Mouse (Mus musculus) frontal cortex, postnatal 14 days (tissue): Measurements from ENCODE around the gene Fktn.
"Not testable (repeated sequence)": the region's sequence is repeated elsewhere in the genome, so short reads cannot be mapped to it uniquely, and the experiment has no call there.

Experiments
- DNase-seq, 2 experiments: peaks; one replicate each; pipeline ENCODE4 v3.0.0; 2022; ENCODE audit warnings: low spot score in 2 of 2

Fktn gene

DNA sequence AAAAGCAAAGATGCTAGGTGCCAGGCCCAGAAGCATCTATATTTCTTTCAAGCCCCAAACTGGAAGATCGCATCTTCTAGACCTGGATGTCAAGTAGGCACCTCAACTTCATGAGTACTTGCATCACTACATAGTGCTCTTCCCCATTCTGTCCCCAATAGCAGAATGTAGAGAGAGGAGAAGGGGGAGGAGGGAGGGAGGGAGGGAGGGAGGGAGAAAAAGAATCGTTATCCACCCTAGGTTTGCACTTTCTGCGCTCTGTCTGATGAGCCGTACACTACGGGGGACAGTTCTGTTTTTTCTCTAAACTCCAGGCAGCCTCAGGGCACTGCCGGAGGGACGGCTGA is at the start of gene Fktn:
TSS of gene Fktn (plus strand) at position 295 of the 347 bp plus-strand sequence.
- no peak for DNase-seq

DNA sequence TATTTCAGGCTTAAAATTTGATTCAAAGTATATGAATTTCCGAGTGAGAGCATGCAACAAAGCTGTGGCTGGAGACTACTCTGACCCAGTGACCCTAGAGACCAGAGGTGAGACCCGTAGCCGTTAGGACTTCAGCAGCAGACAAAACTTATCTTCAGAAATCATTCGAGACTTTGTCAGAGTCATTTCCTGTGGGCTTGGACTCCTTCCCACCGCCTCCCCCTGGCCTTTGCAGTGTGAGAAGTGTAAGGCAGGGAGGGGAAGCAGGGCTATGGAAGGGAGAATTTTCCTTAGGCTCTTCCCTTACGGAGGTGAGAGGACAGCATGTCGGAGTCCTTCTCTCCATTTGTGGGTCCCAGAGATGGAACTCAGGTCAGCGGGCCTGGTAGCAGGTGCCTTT is 31.7 kb upstream of the Fktn start:
- DNase-seq = no peak

DNA sequence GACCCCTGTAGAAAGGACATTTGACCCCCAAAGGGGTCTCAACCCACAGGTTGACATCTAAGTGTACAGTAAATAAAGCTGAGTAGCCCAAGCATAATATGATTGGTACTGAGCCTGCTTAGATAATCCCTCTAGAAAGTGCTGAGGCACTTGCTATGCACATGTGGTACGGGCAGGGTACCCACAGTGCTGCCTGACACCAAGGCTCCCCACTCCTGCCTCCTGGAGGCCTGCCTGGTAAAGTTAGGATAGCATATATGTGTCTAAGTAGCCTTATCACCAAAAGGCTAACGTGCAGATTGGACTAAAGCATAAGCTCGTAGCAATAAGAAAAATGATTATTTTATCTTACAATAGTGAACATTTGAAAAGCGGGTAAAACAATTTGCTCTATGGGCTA is 24.8 kb upstream of the Fktn start:
- no peak for DNase-seq

- DNase-seq = no peak
These were observed 22.4 kb upstream of the Fktn start for GRCm38 (mm10) chr4:53691418-53691817.

DNA sequence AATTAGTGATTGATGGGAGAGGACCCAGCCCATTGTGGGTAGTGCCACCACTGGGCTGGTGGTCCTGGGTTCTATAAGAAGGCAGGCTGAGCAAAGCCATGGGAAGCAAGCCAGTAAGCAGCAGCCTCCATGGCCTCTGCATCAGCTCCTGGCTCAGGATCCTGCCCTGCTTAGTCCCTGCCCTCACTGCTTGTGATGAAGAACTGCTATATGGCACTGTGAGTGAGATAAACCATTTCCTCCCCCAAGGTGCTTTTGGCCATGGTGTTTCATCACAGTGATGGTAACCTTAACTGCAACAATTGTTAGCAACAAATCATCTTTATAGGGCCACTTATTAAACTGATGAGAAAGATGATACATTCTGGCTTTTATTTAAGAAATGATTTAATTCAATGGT is 4.6 kb upstream of the Fktn start:
- DNase-seq = not testable (repeated sequence)

GRCm38 (mm10) chr4:53710021-53710420 is 3.8 kb upstream of the Fktn start:
- no peak for DNase-seq

DNA sequence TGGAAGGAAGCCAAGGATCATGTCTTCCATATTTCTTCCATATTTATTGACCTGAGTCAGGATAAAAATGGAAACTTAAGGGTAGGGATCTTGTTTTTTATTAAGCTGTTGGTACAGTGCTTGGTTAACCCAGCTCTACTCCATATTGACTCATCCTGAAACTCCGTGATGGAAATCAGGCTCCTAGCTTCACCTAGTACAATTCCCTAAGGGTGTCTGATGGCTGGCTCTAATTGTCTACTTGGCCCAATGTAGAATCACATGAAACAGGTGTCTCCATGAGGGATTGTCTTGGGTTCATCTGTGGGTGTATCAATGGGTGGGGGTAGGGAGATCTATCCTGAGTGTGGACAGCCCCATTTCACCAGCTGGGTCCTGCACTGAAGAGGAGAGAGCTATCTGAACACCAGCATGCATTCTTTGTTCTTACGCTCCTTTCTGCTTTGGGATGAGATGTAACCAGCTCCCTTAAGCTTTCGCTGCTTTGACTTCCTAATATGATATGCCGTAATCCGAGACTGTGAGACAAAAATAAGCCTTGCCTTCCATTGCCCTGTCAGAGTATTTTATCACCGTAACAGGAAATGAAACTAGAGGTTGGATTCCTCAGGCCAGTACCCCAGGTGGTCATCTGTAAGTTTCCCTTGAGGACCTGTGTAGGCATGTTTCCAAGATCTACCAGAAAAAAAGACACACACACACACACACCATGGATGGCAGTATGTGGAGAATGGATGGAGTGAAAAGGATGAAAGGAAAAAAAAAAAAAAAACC is 3.1 kb upstream of the Fktn start:
- no peak for DNase-seq

GRCm38 (mm10) chr4:53714051-53714814 is 435 bp downstream of the Fktn start:
- peak; percentile 80 to 87 for DNase-seq

DNA sequence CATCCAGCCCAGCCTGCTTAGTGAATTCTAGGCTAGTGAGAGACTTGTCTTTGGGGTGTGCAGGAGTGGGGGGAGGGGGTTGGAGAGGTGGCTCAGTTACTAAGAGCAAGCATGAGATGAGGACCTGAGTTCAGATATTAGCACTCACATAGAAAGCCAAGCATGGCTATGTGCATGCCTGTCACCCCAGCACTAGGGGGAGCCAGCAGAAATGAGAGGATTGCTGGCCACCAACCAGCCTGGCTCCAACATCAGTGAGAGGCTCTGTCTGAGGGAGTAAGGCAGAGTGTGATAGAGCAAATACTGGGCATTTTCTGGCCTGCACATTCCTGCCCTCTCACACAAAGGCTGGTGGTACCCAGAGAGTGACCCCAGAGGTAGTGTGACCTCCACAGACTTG is 2.2 kb downstream of the Fktn start:
- no peak for DNase-seq

- no peak for DNase-seq
These were observed 3.7 kb downstream of the Fktn start for GRCm38 (mm10) chr4:53717546-53717945.

GRCm38 (mm10) chr4:53718261-53718660 is 4.5 kb downstream of the Fktn start:
- no peak for DNase-seq

DNA sequence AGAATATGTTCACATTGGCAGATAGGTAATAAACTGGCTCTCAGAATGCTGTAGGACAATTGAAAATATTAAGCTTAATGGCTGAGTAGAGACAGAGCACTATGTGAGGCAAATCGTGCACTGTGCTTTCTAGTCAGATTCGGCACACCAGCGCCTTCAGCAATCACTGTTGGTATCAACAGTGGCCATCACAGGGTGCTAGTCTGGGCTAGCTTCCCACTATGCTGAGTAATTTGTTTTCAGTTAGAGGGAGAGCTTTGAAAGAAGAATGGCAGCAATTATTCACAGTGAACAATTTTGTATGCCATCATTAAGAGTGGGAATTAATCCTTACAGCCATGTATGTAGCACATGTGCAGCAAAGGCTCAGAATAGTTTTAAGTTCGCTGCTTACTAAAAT is 8.7 kb downstream of the Fktn start:
- DNase-seq = no peak

- DNase-seq = not testable (repeated sequence)
These were observed 12.3 kb downstream of the Fktn start for GRCm38 (mm10) chr4:53726100-53726499.

DNA sequence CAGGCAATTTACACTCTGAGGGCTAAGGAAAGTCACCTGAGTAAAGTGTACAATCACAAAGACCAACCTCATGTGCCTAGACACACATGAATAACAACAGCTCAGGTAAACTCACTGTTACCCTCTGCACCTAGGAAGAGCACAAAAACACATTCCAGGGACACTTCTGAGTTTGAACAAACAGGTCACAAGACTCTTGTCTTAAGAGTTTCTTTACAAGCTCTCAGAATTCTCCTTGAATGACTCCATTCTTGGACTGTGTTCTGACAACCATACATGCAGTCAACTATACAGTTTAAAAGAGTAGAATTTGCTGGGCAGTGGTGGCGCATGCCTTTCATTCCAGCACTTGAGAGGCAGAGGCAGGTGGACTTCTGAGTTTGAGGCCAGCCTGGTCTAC is 14.3 kb downstream of the Fktn start:
- DNase-seq = no peak

GRCm38 (mm10) chr4:53738956-53739616 is 25.3 kb downstream of the Fktn start:
- peak in 1 of 2 experiments; percentile 46 for DNase-seq

DNA sequence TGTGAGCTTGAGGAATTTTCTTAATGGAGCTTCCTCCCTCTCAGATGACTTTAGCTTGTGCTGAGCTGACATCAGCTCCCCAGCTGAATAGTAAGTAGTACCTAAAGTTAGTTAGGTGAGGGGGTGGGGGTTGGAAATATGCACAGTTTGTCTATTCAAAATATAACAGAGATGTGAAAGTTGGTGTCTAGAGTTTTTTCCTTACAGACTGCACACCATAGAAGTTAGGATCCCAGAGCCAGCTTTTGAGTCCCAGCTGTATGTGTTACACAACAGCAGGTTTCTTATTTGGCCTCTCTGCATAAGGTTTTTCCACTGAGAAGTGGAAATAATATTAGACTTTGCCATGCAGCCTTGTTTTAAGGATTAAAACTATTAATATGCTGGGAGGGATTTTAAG is 36.0 kb downstream of the Fktn start:
- DNase-seq = no peak

DNA sequence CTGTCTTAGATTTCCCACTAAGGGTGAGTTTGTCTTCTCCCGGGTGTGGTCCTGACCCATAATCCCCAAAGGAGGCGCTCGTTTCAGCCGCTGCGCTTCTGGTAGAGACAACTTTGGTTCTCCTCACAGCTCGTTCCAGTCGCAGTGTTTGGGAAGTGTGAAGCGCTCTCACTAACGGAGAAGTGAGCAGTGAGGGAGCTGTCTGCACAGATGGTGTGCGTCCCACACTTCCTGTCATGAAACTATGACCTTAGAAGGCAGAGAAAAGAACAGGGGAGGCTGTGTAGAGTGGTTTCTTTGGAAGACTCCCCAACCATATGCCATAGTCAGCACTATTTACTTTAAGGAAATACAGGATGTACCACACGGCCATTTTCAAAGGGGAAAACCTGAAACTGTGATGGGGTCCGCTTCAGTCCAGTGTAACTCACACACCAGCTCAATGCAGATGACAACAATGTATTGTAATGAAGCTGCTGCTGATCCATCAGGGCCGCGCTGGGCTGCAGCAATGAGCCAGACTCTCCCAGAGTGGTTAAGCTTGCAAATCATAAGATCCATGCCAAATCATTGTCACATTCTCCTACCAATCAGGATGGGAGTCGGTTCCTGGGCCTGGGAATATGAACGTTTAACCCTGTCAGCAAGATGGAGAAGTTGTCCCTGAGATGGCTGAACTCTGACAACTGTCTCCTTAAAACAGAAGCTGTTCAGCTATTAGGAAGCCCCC is 36.8 kb downstream of the Fktn start:
- peak in 1 of 2 experiments; percentile 27 for DNase-seq

DNA sequence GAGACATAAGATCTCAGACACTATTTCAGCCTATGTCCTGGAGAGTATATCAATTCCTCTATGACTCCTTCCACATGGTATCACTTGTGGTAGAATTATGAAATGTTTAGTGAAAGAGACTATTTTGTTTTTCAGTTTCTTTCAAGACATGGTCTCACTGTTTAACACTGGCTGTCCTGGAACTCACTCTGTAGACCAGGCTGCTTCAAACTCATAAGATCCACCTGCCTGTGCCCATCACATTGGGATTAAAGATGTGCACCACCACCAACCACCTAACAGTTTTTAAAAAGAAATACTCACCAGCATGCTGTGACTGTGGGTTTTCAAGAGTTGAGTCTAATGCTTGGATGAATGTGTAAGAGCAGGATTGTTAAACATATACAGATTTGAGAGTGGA is 43.2 kb downstream of the Fktn start:
- DNase-seq = no peak

DNA sequence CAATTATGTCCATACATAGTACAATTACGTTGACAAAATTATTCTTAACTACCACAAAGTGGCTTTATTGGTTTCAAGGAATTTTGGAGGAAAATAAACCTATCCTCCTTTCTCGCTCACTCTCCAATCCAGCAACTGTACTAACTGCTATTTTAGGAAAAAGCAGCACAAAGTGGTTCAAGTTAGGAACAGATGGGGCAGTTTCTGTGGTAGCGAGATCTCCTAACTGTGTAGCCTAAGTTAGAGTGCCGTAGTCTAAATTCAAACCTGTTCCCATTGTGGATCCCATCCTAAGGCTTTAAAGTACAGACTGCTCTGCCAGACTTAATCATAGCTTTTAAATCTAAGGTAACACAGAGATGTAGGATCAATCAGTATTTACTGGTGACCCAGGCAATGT is 45.0 kb downstream of the Fktn start:
- DNase-seq = no peak

DNA sequence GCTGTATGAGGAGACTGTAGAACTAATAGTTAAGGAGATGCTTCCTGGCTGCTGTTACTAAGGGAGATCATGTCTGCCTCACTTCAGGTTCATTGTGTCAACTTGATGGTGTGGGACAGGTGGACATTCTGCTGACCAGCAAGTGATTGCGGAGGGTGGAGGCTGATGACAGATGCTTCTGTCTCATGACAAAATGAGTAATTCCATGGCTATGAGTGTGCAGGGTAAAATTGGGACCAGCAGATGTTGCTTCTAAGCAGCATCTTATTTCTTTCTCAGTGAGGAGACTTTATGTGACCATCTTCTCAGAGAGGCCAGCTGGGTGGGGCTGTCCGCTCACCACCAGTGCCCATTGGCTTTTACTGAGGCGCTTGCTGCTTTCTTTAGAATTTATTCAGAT is 45.9 kb downstream of the Fktn start:
- no peak for DNase-seq

DNA sequence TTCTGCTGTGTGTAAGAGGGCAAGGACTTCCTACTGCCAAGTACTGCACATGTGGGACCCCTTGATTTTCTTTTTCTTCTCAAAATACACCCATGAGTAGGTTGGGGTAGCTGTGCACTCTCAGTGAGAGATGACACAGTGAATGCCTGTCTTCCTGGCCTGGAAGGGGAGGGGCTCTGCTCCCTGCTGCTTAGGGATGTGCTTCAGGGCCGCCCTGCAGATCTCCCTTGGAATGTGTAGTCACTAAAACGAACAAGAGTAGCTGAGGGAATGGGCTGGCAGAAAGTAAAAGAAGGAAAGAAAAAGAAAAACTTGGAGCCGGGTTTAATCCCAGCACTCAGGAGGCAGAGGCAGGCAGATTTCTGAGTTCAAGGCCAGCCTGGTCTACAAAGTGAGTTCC is 48.7 kb downstream of the Fktn start:
- DNase-seq = no peak
